Mouse (Mus musculus): ENCODE data around the gene Alpk3.

GRCm38 (mm10) chr7:81055709-81056370, 1.6 kb upstream of the Alpk3 start:
- TF ChIP-seq CTCF (IDR thresholded peaks at IDR 0.05; ENCODE audit: insufficient read depth, low read depth, low read length) (no peak), POLR2A (IDR thresholded peaks at IDR 0.05; ENCODE audit: insufficient read depth, low read depth, low read length) (no peak)
